Mouse (Mus musculus) cerebellum, postnatal 14 days (tissue): ENCODE data around the gene Chdh.

Experiments used
- DNase-seq, 2 experiments: peaks; one replicate each; pipeline ENCODE4 v3.0.0; 2021; ENCODE audit warnings: mixed read lengths in 2 of 2

Gene Chdh

GRCm38 (mm10) chr14:30064864-30065263, 56.0 kb downstream of the Chdh start:
- no peak for DNase-seq

GRCm38 (mm10) chr14:30066752-30067151, 57.9 kb downstream of the Chdh start:
- DNase-seq: no peak

- no peak for DNase-seq
These were observed 59.7 kb downstream of the Chdh start for GRCm38 (mm10) chr14:30068566-30068965.

- DNase-seq: peak; percentile 86
These were observed 66.6 kb downstream of the Chdh start for GRCm38 (mm10) chr14:30075268-30075887.

- DNase-seq: no peak
These were observed 69.4 kb downstream of the Chdh start for GRCm38 (mm10) chr14:30078115-30078808.

GRCm38 (mm10) chr14:30079729-30080128, 70.9 kb downstream of the Chdh start:
- no peak for DNase-seq
